Mouse (Mus musculus): ENCODE measurements at regions not wholly inside any gene's neighbourhood (a gene's known extent, or its start where the extent isn't known, plus 50 kb on each side); places are given as distances from the start of the nearest gene placed in this dataset.

DNA sequence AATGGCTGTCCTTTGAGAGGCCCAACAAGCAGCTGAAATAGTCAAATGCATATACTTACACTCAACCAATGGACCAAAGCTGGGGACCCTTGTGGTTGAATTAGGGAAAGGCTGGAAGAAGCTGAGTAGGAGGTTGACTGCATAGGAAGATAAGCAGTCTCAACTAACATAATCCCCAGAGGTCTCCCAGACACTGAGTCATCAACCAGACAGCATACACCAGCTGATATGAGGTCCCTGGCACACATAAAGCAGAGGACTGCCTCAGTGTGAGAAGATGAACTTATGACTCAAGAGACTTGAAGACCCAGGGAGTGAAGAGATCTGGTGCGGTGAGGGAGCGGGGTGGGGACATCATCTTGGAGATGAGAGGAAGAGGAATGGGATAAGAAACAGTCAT, 863.8 kb downstream of the Nap1l3 start:
- ATAC-seq (replicated peaks; ENCODE audit: low read depth, poor library complexity, severe bottlenecking), result no peak

DNA sequence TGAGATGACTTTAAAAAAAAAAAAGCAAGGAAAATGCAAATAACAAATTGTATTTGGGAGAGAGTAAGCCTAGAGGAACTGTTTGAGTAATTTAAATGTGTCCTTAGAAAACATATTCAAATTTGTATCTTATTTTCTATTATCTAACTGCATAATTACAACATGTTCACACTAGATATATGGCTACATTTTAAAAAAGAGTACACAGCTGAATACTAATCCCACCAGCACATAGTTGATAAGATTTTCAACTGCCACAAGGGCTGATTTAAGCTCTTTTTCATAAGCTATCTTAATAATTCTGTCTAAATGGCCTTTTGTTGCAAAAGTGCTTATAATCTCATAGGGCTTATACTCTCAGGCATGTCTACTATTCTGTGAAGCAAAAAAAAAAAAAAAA, 877.4 kb downstream of the Nap1l3 start:
- ATAC-seq (replicated peaks; ENCODE audit: low read depth, poor library complexity, severe bottlenecking), result no peak

DNA sequence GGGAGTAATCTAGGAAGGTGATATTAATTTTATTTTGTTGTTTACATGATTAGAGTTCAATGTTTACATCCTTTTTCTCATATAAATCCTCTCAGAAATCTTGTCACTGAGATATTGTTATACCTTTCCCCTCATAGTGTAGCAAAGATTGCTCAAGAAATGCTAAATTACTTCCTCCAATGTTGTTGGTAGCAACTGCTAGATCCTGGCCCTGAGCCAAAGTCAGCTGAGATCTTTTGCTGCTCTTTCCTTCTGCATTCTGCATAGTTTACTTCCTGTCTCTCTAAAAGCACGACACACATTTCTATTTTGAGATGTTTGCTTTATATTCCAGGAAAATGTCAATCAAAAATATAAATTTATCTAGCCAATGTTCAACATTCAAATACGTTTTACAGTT, 899.5 kb downstream of the Nap1l3 start:
- ATAC-seq (replicated peaks; ENCODE audit: low read depth, poor library complexity, severe bottlenecking), result peak; percentile 89

- no peak for ATAC-seq (replicated peaks; ENCODE audit: low read depth, poor library complexity, severe bottlenecking)
These were observed 900.0 kb downstream of the Nap1l3 start for GRCm38 (mm10) chrX:121497219-121497618.

- 0 out of 2 replicates have a peak, but pooled peaks have one; percentile 15 for ATAC-seq (replicated peaks; ENCODE audit: low read depth, poor library complexity, severe bottlenecking)
These were observed 917.7 kb downstream of the Nap1l3 start for GRCm38 (mm10) chrX:121479402-121479989.

- no peak for ATAC-seq (replicated peaks; ENCODE audit: low read depth, poor library complexity, severe bottlenecking)
These were observed 968.1 kb downstream of the Nap1l3 start for GRCm38 (mm10) chrX:121429078-121429477.
